Mouse (Mus musculus) olfactory bulb, adult 2 months (tissue): ENCODE data around the gene Inpp5f. TPM values are rescaled to one million over a fixed set of nuclear protein-coding genes. Genes with fewer than 3 reads are reported as not detected.

Experiments
- H3K27ac ChIP-seq: fragments of 200-500 bp; 2 replicates; pipeline ENCODE4 v1.5.1; 2012; ENCODE audit warnings: low read depth, low read length; ENCODE audit not compliant: insufficient read depth
- H3K4me1 ChIP-seq: fragments of 200-500 bp; 2 replicates; pipeline ENCODE4 v1.6.1; 2012; ENCODE audit warnings: low read length; ENCODE audit not compliant: control insufficient read depth, insufficient read depth
- H3K4me3 ChIP-seq: fragments of 200-500 bp; 2 replicates; pipeline ENCODE4 v1.5.1; 2012; ENCODE audit warnings: mild to moderate bottlenecking, low read depth, low read length, moderate library complexity; ENCODE audit not compliant: insufficient read depth
- CTCF ChIP-seq: fragments of 200-500 bp; IDR thresholded peaks from 2 replicates; pipeline ENCODE4 v1.5.1; 2012; ENCODE audit warnings: low read depth, mild to moderate bottlenecking, low read length, moderate library complexity; ENCODE audit not compliant: insufficient read depth
- POLR2A ChIP-seq: fragments of 200-500 bp; IDR thresholded peaks from 2 replicates; pipeline ENCODE4 v1.6.1; 2012; ENCODE audit warnings: mild to moderate bottlenecking, low read depth, low read length, moderate library complexity; ENCODE audit not compliant: insufficient read depth
- WGBS: fragments of 180-500 bp; shearing (Covaris S2); methylation state at CpG from one replicate; pipeline ENCODE4 v1.1.7; 2018; 5-methylcytosine and 5-hydroxymethylcytosine counted together
- polyA plus RNA-seq: library from polyadenylated mRNA; stranded (reverse); fragments of >200 nt; gene quantifications from 2 replicates; pipeline ENCODE4 v1.2.4, GENCODE M21; 2012; ENCODE audit warnings: low replicate concordance; ENCODE audit not compliant: missing spikeins, insufficient read depth, insufficient read length

The Inpp5f gene
- polyA plus RNA-seq, 1 experiment, result not detected

DNA sequence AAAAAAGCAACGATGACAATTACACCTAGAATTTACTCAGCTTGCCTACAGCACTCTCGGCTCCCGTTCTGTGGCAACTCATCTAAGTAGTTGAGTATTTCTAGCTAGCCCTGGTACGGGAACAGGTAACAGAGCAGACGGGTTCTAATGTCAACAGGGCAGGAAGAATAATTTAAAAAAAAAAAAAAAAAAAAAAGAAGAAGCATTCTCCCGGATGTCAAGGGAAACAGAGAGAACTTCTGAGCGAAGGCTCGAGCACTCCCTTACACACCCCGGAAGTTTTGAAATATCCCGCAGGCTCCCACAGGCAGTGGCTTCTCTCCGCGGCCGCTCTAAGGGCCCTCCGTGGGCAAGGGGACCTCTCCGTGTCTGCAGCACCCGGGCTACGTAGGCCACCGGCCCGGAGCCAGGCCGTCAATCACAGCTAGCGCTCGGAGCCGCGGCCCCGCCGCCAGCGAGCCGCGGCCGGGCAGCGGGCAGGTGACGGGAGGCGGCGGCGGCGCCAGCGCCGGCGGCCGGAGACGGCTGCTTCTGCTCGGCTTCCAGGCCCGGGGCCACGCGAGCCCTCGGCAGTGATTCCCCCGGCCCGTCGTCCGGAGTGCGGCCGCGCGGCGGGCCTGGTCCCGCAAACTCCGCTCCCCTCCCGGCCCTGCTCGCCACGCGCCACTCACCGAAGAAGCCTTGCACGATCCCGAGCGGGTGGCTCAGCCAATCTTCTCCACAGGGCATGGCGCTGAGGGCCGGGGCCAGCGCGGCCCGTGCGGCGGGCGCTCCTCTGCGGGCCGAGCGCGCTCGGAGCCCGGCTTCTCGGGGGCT, 128.5 kb downstream of the Inpp5f start:
- H3K4me3 ChIP-seq, result peak overlapping the region; percentile 97
- no peak for TF ChIP-seq CTCF
- no peak; the same call in 1 of the 2 replicates for TF ChIP-seq POLR2A
- under 1% methylated on average over 79 of the region's 80 CpGs for WGBS

DNA sequence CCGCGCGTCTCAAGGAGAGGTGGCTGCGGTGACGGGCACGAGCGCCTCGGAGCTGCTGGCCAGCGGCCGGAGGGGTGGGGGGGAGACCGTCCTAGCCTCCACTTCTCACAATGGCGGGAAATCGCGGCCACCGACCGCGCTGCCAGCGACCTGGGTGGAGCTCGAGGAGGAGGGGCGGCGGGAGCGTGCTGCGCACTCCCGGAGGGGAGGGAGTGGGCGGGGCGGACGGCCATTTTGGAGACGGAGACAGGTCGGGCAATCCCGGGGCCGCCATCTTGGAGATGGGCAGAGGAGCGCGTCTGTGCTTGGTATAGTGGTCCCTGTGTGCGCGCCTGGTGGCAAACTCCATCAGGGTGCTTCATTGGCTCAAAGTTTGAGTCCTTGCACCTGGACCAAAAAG, 129.2 kb downstream of the Inpp5f start, which contains the start of gene Mcmbp:
Gene Mcmbp, minus strand, starts transcription at position 162 of the 400 bp plus-strand sequence.
- H3K27ac ChIP-seq, result peak within 1 kb of the TSS; percentile 43
- WGBS, result under 1% methylated on average over 34 of the region's 35 CpGs
- peak within 1 kb of the TSS; percentile 97 for H3K4me3 ChIP-seq
- TF ChIP-seq POLR2A (peak; percentile 61; the same call in 1 of the 2 replicates), CTCF (no peak)
- no peaks in the 10 kb centered on the region for H3K4me1 ChIP-seq

More for the DNA sequence above, 128.5 kb downstream of the Inpp5f start:
- Histone ChIP-seq H3K4me1 (no peaks in the 10 kb centered on the region), H3K27ac (peak overlapping the region; percentile 43)

DNA sequence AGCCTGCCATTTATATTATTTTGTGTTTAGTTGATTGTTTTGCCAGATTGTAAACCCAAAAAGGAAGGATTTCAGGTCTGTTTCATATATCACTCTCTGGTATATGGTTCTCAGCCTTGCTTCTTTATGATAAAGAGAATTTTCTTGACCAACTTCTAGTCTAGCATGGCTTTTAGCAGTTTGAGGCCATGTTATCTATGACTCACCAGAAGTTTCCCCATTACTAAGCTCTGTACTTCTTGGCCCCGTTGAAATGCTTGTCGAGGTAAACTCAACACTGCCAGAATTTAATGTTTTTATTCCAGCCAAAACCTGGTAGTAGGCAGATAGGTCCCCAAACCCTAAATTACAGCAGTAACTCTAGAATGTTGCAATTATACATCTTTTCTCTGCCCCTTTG, 132.8 kb downstream of the Inpp5f start:
- WGBS, result 57% methylated on average over 2 of the region's 2 CpGs
- Histone ChIP-seq H3K27ac (no peak overlapping the region), H3K4me1 (peaks cover 7% of the 10 kb centered on the region), H3K4me3 (no peak overlapping the region)
- TF ChIP-seq CTCF (no peak), POLR2A (no peak)

DNA sequence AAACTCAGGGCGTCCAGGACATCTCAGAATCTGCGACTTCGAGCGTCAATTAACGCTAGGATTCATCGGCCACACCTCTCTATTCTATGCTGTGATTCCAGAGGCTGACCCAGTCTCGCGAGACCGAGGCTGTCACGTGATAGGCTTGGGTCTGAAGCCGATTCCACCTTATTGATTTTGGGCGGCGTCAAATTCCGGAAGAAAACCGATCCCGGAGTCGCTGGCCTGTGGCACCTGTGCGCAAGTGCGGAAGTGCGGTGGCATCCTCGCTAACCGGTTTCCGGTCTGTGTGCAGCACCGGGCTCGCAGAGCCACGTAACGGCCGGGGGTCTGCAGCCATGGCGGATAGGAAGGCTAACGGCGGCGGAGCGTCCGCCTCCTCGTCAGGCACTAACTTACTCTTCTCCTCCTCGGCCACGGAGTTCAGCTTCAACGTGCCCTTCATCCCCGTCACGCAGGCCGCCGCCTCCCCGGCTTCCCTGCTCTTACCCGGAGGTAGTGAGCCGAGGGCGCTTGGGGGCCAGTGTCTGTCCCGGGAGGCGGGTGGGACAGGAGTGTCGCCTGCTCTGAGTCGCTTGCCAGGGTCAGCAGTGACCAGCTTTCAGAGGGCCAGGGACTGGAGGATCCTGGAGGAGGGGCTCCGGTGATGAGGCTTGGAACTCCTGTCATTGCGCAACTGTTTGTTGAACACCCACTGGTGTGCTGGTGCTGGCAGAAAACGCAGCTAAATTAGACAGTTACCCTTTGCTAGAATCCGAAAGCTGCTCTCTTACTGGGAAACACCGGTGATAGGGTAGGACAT, 133.8 kb downstream of the Inpp5f start, which contains the start of gene Sec23ip:
Gene Sec23ip, plus strand, starts transcription at position 260 of the 802 bp plus-strand sequence.
- peak within 1 kb of the TSS; percentile 5; the same call in 1 of the 2 replicates for H3K27ac ChIP-seq
- H3K4me3 ChIP-seq, result peak within 1 kb of the TSS; percentile 80
- under 1% methylated on average over 55 of the region's 55 CpGs for WGBS
- peaks cover 7% of the 10 kb centered on the region for H3K4me1 ChIP-seq
- TF ChIP-seq CTCF (no peak), POLR2A (peak; percentile 98)

Other genes with a start within 250 kb of the Inpp5f start
- gene Rgs10, start 192.6 kb upstream of the Inpp5f start, polyA plus RNA-seq, result not detected in 2 replicates
- not detected in 2 replicates for gene Tial1, start 149.6 kb upstream of the Inpp5f start, polyA plus RNA-seq
- not detected in 2 replicates for gene Bag3, start 87.7 kb upstream of the Inpp5f start, polyA plus RNA-seq
- not detected in 2 replicates for gene Mcmbp, start 129.2 kb downstream of the Inpp5f start, polyA plus RNA-seq
- not detected in 2 replicates for gene Sec23ip, start 133.6 kb downstream of the Inpp5f start, polyA plus RNA-seq